Mouse (Mus musculus): ENCODE results near the gene Pim1.

DNA sequence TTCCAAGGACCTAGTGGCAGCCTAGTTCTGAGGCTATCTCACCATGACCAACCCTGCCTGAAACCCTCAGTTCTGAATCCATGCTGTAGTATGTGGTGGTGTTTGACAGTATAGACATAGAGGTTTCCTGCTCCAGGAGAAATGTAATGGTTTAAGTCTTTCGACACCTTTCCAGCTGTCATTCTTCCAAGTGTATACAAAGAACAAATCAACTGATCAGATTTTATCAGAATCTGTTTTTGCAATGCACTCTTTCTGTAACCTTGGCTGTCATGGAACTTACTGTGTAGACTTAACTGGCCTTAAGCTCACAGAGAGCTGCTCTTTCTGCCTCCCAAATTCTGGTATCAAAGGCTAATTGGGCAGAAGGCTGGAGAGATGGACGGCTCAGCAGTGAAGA is 33.6 kb upstream of the Pim1 start:
- TF ChIP-seq CTCF (IDR thresholded peaks at IDR 0.05; ENCODE audit: insufficient read depth, low read length) (no peak), POLR2A (IDR thresholded peaks at IDR 0.05; ENCODE audit: borderline replicate concordance, extremely low read depth, low read depth, low read length) (no peak)

Data from lung, adult 2 months (tissue).